Mouse (Mus musculus) bone marrow macrophage, adult 2 months (primary cell): ENCODE measurements around the gene Wasf1. TPM values are rescaled to one million over a fixed set of nuclear protein-coding genes. Genes with fewer than 3 reads are reported as not detected.

Experiments used
- H3K27ac ChIP-seq: 2 replicates; pipeline ENCODE4 v1.5.1; 2012; ENCODE audit warnings: low read depth, low read length; ENCODE audit not compliant: insufficient read depth
- H3K4me1 ChIP-seq: 2 replicates; pipeline ENCODE4 v1.6.1; 2012; ENCODE audit warnings: low read length; ENCODE audit not compliant: control insufficient read depth, insufficient read depth
- H3K4me3 ChIP-seq: 2 replicates; pipeline ENCODE4 v1.5.1; 2012; ENCODE audit warnings: mild to moderate bottlenecking, low read length, moderate library complexity; ENCODE audit not compliant: insufficient read depth
- CTCF ChIP-seq: IDR thresholded peaks from 2 replicates; pipeline ENCODE4 v1.5.1; 2012; ENCODE audit warnings: low read depth, mild to moderate bottlenecking, low read length, moderate library complexity
- POLR2A ChIP-seq: IDR thresholded peaks from 2 replicates; pipeline ENCODE4 v1.6.1; 2012; ENCODE audit warnings: mild to moderate bottlenecking, low read depth, low read length, borderline replicate concordance
- polyA plus RNA-seq: library from polyadenylated mRNA; stranded (reverse); fragments of >200 nt; gene quantifications from 2 replicates; pipeline ENCODE4 v1.2.4, GENCODE M21; 2012; ENCODE audit not compliant: missing spikeins, insufficient read depth, insufficient read length

The Wasf1 gene
- polyA plus RNA-seq, 1 experiment, result not detected

- no peak overlapping the region for H3K27ac ChIP-seq
Measured at GRCm38 (mm10) chr10:40885432-40885831, 2.2 kb downstream of the Wasf1 start.

GRCm38 (mm10) chr10:40887316-40887715, 4.0 kb downstream of the Wasf1 start:
- no peaks in the 10 kb centered on the region for H3K4me1 ChIP-seq
- no peak overlapping the region for H3K27ac ChIP-seq
- no peak for TF ChIP-seq POLR2A
- TF ChIP-seq CTCF, result no peak
- H3K4me3 ChIP-seq, result no peak overlapping the region

More at GRCm38 (mm10) chr10:40885432-40885831, 2.2 kb downstream of the Wasf1 start:
- Histone ChIP-seq H3K4me3 (no peak overlapping the region), H3K4me1 (peaks cover 3% of the 10 kb centered on the region)
- TF ChIP-seq CTCF (no peak), POLR2A (no peak)

GRCm38 (mm10) chr10:40889146-40889545, 5.9 kb downstream of the Wasf1 start:
- Histone ChIP-seq H3K4me1 (no peaks in the 10 kb centered on the region), H3K4me3 (no peak overlapping the region), H3K27ac (no peak overlapping the region)
- TF ChIP-seq CTCF (no peak), POLR2A (no peak)

GRCm38 (mm10) chr10:40895765-40896164, 12.5 kb downstream of the Wasf1 start:
- no peak for TF ChIP-seq CTCF
- no peak for TF ChIP-seq POLR2A
- no peaks in the 10 kb centered on the region for H3K4me1 ChIP-seq
- no peak overlapping the region for H3K4me3 ChIP-seq
- H3K27ac ChIP-seq, result no peak overlapping the region

GRCm38 (mm10) chr10:40896656-40897055, 13.4 kb downstream of the Wasf1 start:
- no peaks in the 10 kb centered on the region for H3K4me1 ChIP-seq
- TF ChIP-seq CTCF (no peak), POLR2A (no peak)
- no peak overlapping the region for H3K4me3 ChIP-seq
- no peak overlapping the region for H3K27ac ChIP-seq

GRCm38 (mm10) chr10:40901786-40902185, 18.5 kb downstream of the Wasf1 start:
- H3K27ac ChIP-seq, result no peak overlapping the region
- no peak for TF ChIP-seq POLR2A
- TF ChIP-seq CTCF, result no peak
- H3K4me1 ChIP-seq, result no peaks in the 10 kb centered on the region
- H3K4me3 ChIP-seq, result no peak overlapping the region

GRCm38 (mm10) chr10:40906131-40906530, 22.9 kb downstream of the Wasf1 start:
- Histone ChIP-seq H3K4me3 (no peak overlapping the region), H3K27ac (no peak overlapping the region), H3K4me1 (no peaks in the 10 kb centered on the region)
- TF ChIP-seq POLR2A, result no peak
- TF ChIP-seq CTCF, result no peak

GRCm38 (mm10) chr10:40906802-40907201, 23.5 kb downstream of the Wasf1 start:
- TF ChIP-seq CTCF, result no peak
- no peak for TF ChIP-seq POLR2A
- Histone ChIP-seq H3K4me1 (no peaks in the 10 kb centered on the region), H3K4me3 (no peak overlapping the region), H3K27ac (no peak overlapping the region)

- no peak for TF ChIP-seq CTCF
- TF ChIP-seq POLR2A, result no peak
- H3K4me3 ChIP-seq, result no peak overlapping the region
Measured at GRCm38 (mm10) chr10:40908580-40908979, 25.3 kb downstream of the Wasf1 start.

GRCm38 (mm10) chr10:40910811-40911210, 27.5 kb downstream of the Wasf1 start:
- H3K4me3 ChIP-seq, result no peak overlapping the region
- TF ChIP-seq POLR2A (no peak), CTCF (no peak)
- H3K4me1 ChIP-seq, result no peaks in the 10 kb centered on the region
- no peak overlapping the region for H3K27ac ChIP-seq

More at GRCm38 (mm10) chr10:40908580-40908979, 25.3 kb downstream of the Wasf1 start:
- Histone ChIP-seq H3K4me1 (no peaks in the 10 kb centered on the region), H3K27ac (no peak overlapping the region)

GRCm38 (mm10) chr10:40915240-40915639, 32.0 kb downstream of the Wasf1 start:
- Histone ChIP-seq H3K27ac (no peak overlapping the region), H3K4me1 (no peaks in the 10 kb centered on the region), H3K4me3 (no peak overlapping the region)
- TF ChIP-seq POLR2A (no peak), CTCF (no peak)
